Mouse (Mus musculus) urinary bladder, adult 2 months (tissue): ENCODE measurements around the gene Spag6. TPM values are rescaled to one million over a fixed set of nuclear protein-coding genes. Genes with fewer than 3 reads are reported as not detected.

ENCODE experiments used
- DNase-seq: peaks from one replicate; pipeline ENCODE4 v3.0.0; 2022; ENCODE audit warnings: low spot score
- polyA plus RNA-seq: library from polyadenylated mRNA; depleted of rRNA; stranded (reverse); fragments of >200 nt; gene quantifications from 2 replicates; pipeline ENCODE4 v1.2.3, GENCODE M21; 2012

Spag6 gene
- polyA plus RNA-seq, 1 experiment, result 0.32 TPM

DNA sequence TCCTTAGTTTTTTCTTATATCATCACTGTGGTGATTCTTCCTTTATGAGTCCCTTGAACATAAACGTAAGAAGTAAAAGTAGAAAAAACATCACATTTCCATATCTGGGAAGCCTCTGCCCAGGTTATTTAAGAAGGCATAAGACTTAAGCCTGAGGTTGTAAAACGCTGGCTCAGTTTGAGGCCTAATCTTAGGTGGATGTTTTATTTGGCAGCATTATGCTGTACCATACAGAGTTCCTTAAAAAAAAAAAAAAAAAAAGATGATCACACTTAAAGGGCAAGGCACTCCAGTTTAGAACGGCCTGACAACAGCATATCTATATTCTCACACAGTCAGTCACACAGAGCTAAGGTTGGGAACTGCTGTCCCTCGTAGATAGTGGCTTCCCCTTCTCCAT lies 32.0 kb downstream of the Spag6 start:
- no peak for DNase-seq

DNA sequence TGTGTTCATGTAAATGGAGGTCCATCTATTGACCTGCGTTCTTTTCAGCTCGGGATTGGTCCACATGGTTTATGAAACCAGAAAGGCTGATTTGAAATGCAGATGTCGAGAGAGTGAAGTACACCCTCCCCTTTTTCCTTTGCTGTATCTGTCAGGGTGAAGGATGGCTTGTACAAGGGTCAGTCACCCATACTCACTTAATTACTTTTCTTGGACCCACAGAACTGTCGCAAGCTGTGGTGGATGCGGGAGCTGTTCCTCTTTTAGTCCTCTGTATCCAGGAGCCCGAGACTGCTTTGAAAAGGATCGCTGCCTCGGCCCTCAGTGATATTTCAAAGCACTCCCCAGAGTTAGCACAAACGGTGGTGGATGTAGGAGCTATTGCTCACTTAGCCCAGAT lies 37.9 kb downstream of the Spag6 start:
- DNase-seq, result no peak

DNA sequence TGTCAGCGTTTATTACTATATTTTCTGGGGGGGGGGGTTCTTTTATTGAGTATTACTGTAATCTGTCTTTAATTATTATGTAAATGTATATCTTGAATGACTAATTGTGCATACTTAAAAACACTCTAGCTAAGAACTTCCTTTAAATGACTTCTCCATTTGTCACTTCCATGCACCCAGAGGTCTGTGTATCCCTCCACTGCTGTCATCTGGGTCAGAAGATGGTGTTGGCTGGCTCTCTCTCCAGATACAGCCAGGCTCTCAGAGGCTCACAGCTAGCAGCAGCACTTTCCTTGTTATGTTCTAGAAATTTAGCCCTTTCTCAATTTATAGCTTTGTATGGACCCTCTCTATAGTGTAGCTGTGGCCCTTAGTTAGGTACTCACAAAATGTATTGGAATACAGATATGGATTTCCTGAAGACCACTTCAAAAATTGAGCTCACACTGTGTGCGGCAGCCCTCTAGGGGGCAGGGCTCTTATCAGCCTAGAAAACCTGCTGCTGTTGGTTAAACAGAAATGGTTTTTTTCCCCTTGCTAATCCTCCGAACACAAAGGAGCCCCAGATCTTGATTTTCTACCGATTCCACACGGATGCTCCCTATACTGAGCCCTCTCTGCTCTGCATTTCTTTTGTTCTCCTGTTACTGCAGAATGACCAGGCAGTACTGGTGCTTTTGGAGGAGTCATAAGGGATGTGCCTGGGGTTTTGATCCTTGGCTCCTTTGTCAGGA lies 40.7 kb downstream of the Spag6 start:
- no peak for DNase-seq

DNA sequence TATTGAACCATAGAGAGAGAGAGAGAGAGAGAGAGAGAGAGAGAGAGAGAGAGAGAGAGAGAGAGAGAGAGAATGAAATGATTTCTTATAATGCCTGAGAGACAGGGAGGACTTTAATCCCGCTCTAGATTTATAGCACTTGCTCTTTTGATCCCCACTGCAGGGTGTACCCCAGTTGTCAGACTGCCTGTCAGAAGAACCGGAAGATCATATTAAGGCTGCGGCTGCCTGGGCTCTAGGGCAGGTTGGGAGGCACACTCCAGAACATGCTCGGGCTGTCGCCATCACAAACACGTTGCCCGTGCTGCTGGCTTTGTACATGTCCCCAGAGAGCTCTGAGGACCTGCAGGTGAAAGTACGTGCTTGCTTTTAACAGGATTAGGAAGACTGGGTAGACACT lies 43.2 kb downstream of the Spag6 start:
- no peak for DNase-seq

DNA sequence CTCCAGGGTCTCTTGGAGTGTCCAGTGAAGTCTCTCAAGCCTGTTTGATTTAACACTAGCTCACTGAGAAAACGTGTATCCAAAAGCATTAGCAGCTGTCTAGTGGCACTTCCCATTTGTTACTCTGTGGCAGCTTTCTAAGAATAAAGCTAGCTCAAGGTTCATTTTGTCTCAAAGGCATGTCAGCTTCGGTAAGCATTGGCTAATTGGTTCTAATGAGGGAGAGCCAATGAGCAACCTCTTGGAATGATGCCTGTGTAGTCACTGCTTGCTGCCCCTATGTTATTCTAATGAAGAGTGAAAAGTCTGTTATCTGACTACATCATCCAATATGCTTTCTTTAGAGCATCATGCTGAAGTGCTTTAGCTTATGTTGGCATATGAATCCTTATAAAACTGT lies 45.4 kb downstream of the Spag6 start:
- DNase-seq, result no peak

DNA sequence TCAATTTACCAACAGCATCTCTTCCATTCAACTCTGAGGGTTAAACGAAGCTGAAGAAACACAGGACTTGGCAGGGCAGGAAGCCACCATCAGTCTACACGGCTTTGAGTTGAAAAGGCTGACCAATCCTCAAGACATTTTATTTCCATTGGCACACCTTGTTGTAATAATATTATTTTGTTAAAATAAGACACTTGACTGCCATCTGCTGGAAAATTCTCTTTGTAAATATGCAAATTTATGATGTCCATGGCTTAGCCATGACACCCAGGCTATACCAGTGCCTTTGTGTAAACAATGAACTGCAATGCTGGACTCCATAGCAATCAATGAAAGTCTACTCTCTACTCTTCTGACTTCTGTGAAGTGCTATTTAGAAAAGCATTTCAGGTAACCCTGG lies 62.3 kb downstream of the Spag6 start:
- DNase-seq, result no peak

DNA sequence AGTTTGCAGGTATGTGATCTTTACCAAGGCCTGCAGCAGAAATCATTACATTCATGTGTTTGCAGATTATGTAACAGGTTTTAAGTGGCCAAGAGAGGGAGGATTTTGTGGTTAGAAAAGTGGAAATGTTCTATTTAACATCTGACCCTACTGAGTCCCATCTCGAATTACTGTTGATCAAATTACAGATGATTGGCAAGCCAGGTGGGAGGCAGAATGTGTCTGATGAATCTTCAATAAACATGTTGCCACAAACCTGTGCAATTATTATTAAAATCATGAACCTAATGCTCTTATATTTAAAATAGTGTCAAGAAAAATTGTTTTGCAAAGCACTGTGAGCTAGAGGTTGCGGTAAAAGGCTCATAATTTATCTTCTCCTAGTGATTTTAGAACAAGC lies 71.0 kb downstream of the Spag6 start:
- no peak for DNase-seq

DNA sequence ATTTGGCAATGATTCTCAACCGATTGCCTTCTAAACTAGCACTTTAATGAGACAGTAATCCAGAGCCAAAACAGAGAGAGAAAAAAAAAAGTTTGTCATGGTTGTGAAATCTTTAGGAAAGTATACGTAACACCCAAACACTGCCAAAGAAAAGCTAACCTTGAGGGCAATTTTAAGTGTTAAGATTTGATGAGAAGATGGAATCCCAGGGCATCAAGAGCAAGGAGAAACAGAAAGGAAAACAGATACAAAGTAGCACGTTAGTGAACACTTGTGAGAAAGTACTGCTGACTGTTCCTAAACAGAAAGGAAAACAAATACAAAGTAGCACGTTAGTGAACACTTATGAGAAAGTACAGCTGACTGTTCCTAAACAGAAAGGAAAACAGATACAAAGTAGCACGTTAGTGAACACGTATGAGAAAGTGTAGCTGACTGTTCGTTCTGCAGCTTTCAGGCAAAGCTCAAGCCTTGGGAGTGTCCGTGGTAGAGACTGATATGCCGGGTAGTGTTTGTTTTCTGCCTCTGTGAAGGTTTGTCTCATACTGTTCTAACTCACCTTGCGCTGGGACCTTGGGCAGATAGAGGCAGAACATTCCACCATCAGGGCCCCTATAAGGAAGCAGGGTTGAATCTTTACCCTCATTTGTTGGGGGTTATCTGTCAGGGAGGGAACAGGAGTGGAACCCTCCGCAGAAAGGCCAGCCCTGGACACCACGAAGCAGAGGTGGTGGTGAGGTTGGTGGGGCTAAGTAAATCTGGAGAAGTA lies 71.8 kb downstream of the Spag6 start:
- DNase-seq, result peak; percentile 23

DNA sequence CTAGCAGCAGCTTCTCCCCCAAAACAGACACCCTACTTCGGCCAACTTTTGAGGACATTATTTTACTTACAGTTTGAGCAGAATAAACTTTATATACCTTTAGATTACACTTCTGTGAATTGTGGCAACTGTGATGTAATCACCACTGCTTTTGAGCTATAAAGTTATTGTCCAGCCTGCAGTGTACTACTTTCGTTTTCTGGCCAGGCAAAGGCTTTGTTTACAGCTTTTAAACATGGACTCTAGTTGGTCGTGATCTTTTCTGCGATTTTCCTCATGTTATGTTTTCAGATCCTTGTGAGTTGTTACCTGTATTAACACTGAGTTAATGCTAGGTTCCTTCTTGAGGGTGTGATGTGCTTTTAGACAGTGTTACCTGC lies 72.6 kb downstream of the Spag6 start:
- no peak for DNase-seq

DNA sequence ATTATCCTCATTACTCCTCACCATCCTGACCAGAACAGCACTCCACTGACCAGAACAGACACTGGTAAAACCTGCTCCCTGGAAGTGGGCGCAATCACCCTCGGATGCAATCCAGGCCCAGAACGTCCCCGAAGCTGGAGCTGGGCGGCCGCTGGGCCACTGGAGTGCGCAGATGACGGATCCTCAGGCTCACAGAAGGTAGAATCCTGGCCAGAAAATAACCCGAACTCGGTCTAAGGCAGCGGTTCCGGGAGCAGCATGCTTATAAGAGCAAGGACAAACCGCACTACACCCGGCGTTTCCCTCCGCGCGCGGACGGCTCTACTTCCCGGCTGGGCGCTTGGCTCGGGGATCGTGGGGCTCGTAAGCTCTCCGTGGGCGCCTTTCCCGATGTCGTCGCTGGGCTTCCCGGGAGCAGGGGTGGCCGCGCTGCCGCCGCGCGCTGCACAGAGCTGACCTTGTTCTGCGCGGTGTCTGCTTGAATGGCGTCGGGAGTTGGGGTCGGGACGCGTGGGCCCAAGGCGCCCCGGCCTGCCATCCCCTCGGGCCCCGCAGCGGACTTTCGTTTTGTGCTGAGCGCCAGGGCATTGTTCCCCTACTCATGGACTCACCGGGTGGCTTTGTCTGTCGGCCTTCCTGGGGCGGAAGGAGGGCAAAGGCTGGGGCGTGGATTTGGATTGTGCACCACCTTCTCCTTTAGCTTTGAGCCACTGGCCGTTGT lies 73.1 kb downstream of the Spag6 start:
- peak; percentile 80 for DNase-seq

DNA sequence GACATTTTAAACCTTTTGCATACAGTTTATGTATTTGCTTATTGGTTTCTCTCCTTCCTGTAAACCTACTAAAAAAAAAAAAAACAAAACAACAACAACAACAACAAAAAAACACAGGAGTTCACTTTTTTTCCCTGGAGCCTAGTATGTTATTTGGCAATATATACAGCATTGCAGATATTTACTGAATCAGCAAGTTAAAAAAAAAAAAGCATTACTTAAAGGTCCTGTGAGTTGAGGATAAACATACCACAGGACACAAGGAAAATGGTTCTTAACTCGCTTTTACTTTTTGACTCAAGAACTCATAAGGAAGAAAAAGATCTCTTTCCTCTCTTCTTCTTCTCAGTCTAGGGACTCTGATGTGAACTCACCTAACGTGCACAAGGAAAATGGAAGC lies 74.6 kb downstream of the Spag6 start:
- no peak for DNase-seq

DNA sequence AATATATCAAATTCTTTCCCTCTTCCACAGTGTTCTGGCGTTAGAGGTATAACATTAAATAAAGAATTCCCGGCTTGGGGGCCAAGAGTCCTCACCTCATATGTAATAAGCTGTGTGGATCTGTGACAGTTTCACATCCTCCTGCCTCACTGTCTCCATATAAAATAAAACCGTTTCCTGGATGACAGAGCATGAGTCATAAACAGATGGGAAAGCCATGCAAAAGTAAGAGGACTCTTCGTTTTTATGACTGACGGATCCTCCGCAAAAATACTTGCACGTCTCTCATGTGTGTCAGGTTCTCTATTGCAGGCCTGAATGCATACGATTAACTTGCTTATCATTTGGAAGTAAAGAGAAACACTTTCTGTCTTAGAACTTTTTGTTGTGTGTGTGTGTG lies 78.6 kb downstream of the Spag6 start:
- DNase-seq, result no peak

DNA sequence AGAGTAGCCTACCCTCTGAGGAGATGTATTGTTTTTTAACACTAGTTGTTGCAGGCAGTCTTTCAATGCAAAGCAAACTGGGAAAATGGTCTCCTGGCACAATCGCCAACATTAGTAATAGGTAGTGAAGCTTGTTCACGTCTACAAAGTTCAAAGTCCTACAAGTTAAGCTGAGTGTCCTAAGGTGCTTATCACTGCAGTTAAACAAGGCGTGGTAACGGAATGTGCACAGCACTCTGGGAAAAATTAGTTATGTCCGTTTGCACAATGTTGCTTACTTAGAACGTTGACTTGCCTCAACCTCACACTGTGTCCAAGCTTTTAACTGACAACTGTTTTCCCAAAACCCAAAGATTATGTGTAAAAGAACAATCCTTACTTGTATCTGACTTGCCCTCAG lies 80.5 kb downstream of the Spag6 start:
- DNase-seq, result no peak

DNA sequence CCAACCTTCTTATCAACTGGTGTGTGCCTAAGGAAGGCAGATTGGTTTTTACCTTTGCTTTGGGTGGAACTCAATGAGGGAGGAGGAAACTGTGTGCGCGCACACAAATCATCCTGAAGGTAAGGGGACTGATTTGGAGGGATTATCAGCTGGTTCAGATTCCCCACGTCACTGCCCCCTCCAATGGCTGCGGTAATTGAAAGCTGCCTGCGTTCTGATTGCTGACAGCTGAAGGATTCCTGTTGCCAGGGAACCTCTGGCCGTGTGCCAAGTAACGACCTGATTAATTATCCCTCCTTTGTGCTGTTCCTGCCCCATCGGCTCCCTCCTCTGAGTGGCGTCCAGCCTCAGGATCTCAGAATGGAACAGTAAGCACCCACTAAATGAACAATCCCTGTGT lies 84.4 kb downstream of the Spag6 start:
- no peak for DNase-seq

DNA sequence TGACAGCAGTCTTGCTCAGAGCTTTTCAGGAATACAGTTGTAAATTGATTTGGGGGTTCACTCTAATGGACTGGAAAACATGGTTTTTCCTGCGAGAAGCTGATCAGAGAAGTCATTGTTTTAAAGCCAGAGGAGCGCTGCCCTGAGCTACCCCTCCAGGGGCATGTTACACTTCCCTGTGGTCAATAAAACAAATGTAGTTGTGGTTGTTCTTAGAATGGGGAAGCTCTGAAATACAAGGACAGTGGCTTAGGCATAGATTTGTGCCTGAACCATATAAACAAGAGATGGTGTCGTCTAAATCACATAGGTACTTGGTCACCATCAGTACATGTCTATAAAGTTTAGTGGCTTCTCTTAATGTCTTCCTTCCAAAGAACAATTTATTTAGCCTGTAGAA lies 86.0 kb downstream of the Spag6 start:
- DNase-seq, result no peak

DNA sequence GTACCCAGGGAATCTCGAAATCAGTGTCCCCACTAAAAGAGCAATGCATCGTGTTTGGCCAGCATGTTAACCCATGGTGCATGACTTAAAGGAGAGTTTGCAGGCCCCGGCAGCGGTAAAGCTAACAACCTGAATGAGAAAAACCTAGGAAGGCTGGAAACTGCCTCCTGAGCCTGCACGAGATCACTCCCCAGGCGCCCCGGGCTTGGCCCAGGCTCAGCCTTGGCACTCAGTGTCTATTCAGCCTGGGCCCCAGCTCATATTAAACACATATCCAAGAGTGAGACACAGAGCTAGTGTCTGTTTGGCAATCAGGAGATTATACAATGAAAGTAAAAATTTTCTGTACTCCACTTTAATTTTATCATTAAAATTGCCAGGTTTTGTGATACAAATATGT lies 87.5 kb downstream of the Spag6 start:
- DNase-seq, result no peak

DNA sequence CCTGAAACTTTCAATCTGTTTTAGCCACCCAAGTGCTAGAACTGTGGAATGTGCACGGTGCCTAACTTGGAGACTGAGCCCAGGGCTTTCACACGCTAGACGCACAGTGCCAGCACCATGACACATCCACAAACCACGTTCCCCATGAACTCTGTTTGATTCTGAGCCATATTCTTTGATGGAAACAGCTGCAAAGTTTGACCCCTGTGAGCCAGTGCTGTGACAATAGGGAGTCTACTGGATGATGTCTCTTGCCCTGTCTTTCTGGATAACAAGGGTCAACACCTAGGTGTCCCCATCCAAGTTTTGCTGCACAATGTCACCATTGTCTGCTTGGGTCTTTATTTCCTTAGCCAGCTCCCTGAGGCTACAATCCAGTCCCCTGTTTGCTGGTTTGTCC lies 100.4 kb downstream of the Spag6 start:
- DNase-seq, result no peak

DNA sequence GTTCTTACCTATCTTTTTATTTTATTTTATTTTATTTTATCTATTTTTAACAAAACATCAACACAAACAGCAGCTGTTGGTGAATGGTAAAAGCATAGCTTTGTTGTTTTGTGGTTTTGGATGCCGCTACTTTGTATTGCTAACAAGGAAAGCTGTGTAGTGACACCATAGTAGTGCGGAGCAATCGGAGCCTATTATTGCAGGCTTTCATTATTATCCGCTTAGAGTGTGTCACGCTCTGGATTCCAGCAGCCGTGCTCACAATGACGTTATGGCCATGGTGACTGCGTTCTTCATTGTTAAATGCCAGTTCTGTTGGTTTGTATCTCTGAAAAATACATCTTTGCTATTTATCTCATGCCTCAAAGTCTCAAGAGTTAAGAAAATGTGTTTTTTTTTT lies 103.9 kb downstream of the Spag6 start:
- no peak for DNase-seq

DNA sequence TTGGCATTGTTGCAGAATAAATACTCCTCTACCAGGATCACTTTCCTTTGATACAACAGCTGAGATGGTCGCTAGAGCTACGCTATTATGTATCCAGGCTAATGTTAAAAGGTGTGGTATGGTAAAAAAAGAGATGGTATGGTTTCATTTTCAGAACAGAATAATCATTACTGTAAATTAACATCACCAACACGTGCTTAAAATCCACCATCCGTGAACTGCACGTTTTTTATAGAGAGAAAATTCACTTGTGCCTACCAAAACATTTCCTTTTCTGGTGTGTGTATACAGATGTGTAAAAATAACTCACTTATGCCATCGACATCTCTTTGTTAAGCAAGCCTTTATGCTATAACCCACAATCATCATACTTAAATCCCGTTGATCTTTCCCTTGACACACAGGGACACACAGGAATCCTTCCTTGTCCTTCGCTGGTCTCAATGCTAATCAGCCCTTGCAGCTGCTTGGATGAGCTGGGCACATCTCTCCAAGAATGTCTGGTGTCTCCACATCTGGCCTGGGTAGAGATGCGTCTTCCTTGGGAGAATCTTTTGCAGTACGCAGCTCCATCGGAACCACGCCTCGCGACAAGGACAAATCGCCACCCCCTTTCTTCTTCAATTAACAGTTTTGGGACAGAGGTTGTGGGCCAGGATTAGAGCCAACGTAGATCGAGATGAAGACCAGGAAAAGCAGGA lies 105.6 kb downstream of the Spag6 start:
- no peak for DNase-seq
